Mouse (Mus musculus): Measurements from ENCODE around the gene Ptprr.

Gene Ptprr

GRCm38 (mm10) chr10:116196596-116197415, 178.8 kb downstream of the Ptprr start:
- ATAC-seq (ENCODE audit: low TSS enrichment): peak; percentile 87

GRCm38 (mm10) chr10:116197416-116197939, 179.5 kb downstream of the Ptprr start:
- ATAC-seq (ENCODE audit: low TSS enrichment): peak; percentile 71

GRCm38 (mm10) chr10:116199035-116199434, 181.0 kb downstream of the Ptprr start:
- ATAC-seq (ENCODE audit: low TSS enrichment): no peak; the same call in 1 of the 2 replicates

DNA sequence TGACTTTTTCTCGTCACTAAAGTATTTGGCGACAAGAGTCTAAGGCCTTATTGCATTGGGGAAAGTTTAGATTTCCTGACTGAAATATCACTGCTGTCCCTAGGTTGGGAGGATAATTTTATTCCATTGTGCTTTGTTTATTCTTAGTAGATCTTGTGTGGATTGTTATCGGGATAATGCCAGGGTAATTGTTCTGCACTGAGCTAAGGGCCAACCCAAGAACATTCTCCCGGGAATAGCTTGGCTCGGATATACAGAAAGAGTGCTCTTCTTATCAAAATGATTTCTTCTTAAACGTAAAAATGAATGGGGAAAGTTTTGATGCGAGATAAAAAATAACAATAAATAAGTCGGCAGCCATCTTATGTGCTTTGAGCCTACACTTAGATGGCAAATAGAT, 183.5 kb downstream of the Ptprr start:
- no peak for ATAC-seq (ENCODE audit: low TSS enrichment)

DNA sequence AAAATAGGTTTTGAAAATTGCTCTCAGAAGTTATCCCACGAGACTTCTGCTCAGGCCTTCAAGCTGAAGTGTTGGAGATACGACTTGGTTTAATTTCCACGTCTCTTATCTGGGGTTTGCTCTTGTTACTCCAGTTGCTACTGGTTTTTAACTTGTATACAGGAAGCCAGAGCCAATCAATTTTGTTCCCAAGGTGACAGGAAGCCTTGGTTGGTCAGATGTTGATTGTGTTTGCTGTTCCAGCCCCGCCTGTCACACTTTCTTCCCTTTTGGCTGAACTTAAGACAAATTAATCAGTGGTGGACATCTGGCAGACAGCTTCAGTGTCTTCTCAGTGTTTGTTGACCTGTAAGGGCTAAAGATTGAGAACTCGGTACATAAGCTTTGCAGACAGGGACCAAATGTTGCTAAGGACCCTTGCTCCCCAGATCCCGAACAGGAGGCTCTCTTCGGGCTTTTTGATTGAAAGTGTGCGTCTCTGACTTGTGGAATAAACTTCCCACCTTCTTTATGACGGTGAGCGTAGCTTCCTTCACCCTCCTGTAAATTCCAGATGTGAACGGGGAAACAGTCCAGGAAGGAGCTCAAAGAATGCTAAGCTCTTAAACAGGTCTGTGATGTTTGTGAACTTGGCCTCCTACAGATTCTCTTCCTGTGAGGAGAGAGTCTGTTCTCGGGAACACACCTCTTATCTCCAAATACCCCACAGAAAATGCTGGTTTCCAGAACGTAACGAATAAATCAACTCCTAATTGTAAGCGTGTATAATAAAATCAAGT, 187.8 kb downstream of the Ptprr start:
- ATAC-seq (ENCODE audit: low TSS enrichment): no peak

DNA sequence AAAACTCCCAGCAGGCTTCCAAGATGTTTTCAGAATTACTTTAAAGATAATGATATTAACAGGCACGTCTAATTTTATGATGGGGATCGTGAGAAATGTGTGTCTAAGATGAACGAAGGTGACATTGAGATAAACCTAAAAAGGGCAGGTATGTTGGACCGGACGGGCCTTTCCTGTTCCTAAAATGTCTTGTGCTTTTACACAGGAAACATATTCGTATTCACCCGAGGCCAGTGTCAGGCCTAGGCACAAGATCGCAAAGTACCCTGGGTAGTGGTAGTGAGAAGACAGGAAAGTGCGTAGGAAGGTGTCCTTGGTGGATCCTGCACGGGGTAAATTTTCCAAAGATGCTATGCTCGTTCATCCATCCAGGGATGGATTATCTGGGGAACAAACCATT, 188.4 kb downstream of the Ptprr start:
- no peak for ATAC-seq (ENCODE audit: low TSS enrichment)

- ATAC-seq (ENCODE audit: low TSS enrichment): peak; percentile 88
Measured at GRCm38 (mm10) chr10:116207987-116208726, 190.1 kb downstream of the Ptprr start.

- ATAC-seq (ENCODE audit: low TSS enrichment): no peak
Measured at GRCm38 (mm10) chr10:116208727-116209115, 190.7 kb downstream of the Ptprr start.

DNA sequence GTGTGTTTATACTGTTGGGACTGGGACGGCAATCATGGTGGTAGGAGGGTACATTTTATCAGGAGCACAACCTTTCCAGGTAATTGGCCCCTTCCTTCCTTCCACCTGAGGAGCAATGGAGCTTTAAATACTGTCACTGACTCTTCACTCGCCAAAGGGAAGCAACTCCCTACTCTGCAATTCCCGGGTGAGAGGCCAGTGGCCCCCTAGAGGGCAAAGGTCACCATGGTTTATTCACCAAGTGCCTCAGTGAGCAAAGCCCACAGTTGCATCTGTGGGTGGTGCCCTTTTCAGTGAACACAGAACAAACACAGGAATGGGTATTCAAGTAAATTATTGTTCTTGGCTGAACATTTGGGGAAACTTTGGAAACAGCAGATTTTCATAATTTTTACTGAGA, 194.1 kb downstream of the Ptprr start:
- no peak for ATAC-seq (ENCODE audit: low TSS enrichment)

- no peak for ATAC-seq (ENCODE audit: low TSS enrichment)
Measured at GRCm38 (mm10) chr10:116220336-116221118, 202.5 kb downstream of the Ptprr start.

GRCm38 (mm10) chr10:116235299-116235698, 217.3 kb downstream of the Ptprr start:
- ATAC-seq (ENCODE audit: low TSS enrichment): no peak

- ATAC-seq (ENCODE audit: low TSS enrichment): peak; percentile 72
Measured at GRCm38 (mm10) chr10:116242200-116242599, 224.2 kb downstream of the Ptprr start.

DNA sequence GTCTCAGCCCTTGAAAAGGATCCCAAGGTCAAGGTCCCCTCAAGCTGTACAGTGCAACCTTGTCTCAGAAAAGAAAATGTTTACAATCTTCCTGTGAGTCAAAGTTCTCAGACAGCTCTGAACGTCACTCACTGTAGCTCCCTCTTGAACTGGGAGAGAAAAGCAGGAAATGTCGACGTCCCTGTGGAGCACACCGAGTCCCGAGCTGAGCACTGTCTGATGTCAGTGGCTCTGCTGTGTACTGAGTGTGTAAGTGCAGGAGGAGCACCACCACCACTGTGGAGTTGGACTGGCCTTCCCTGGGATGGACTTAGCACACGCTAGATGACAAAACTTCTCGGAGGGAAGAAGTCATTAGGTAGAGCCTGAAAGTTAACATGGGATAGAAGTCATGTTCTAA, 225.4 kb downstream of the Ptprr start:
- ATAC-seq (ENCODE audit: low TSS enrichment): no peak

GRCm38 (mm10) chr10:116245632-116246031, 227.6 kb downstream of the Ptprr start:
- no peak for ATAC-seq (ENCODE audit: low TSS enrichment)

- no peak for ATAC-seq (ENCODE audit: low TSS enrichment)
Measured at GRCm38 (mm10) chr10:116252668-116253067, 234.7 kb downstream of the Ptprr start.

DNA sequence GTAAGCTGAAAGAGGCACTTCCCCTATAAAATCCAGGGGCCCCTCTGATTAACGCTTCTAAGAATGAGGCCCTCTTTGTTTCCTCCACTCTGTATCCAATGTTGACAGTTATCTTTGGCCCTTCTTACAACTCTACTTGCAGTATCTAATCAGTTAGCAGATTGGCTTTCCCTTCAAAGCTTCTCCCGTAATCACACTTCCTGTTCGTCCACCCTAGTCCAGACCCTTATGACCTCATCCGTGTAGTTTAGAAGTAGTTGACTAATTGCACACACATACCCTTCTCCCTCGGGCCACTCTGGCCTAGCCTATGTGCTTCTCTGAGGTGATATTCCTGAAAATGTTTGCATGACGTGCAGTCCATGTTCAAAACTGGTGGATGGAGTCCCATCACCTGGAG, 236.0 kb downstream of the Ptprr start:
- ATAC-seq (ENCODE audit: low TSS enrichment): no peak

DNA sequence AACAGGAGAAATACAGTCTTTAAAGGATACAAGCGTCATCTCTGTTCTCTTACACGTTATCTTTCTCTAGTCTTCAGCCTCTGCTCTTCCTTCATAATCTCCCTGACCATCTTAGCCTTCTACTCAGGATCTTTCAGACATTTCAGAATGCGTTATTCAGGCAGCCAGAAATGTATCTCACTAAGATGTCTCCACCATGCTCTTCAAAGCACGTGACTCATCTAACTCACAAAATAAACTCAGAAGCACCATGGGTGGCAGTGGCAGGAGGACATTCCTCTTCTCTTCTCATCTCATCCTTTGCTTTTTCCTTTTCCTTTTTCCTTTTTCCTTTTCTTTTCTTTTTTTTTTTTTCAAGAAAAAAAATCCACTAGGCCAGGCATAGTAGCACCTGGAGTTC, 241.3 kb downstream of the Ptprr start:
- ATAC-seq (ENCODE audit: low TSS enrichment): no peak

- peak; percentile 84 for ATAC-seq (ENCODE audit: low TSS enrichment)
Measured at GRCm38 (mm10) chr10:116260658-116261433, 242.8 kb downstream of the Ptprr start.

- ATAC-seq (ENCODE audit: low TSS enrichment): peak; percentile 81
Measured at GRCm38 (mm10) chr10:116261559-116261958, 243.5 kb downstream of the Ptprr start.

GRCm38 (mm10) chr10:116264521-116264920, 246.5 kb downstream of the Ptprr start:
- ATAC-seq (ENCODE audit: low TSS enrichment): no peak

Measured in frontal cortex, adult (tissue).